Mouse (Mus musculus) thymus, postnatal 25 days (tissue): ENCODE measurements around the gene Fancg.
A peak's percentile ranks its signal among the peaks of the same experiment; 100 is the strongest.

ENCODE experiments used
- DNase-seq: peaks from one replicate; pipeline ENCODE4 v3.0.0; 2022

Gene Fancg

DNA sequence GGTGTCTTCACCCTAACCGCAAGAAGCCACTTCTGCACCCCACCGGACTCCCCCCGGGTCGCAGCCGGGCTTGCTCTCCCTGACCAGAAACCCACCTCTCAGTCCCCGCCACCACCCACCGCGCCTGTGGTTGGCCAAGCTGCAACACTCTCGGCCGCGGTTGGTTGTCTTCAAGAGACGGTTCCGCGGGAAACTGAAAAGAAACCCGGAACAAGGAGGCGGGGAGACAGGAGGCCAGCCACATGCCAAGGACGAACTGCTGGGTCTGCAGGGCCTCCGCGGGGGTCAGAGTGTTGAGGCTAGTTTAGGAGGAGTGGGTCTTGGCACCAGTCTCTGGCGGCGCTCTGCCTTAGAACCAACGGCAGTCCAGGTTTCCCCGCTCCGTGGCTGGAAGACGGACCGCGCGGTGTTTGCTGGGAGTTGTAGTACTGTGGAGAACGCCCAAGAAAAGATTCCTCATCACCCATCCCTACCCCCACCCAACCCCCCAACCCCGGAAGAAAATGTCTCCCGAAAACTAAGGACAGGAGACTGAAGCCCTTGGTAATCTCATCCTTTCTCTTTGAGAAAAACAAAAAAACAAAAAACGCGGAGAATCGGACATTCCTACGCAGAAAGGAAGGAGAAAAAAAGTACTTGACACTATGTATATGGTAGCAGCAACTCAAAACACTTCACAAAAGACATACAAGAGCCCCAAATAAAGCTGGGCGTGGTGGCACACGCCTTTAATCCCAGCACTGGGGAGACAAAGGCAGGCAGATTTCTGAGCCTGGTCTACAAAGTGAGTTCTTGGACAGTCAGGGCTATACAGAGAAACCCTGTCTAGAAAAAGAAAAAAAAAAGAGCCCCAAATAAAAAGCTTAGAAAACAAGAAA is at the start of gene Fancg:
TSS of gene Fancg (minus strand) at position 346 of the 878 bp plus-strand sequence.
- peak; percentile 87 for DNase-seq

DNA sequence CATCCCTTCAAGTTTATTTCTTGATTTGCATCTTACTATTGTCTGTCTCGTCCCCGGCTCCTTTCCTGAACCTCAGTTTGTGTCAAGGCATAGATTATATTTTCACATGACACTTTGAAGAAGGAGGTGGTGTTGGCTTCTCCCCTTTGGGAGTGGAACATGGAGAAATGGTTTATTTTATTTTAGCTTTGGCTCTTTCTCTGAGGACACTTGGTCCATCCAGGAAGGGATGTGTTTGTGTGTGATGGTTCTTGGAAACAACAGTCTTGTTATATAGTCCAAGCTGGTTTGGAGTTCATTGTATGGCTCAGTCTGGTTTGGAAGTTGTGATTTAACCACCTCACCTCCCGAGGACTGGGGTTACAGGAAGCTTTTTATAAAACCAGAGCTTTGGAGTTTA is 49.4 kb upstream of the Fancg start:
- DNase-seq, result no peak

DNA sequence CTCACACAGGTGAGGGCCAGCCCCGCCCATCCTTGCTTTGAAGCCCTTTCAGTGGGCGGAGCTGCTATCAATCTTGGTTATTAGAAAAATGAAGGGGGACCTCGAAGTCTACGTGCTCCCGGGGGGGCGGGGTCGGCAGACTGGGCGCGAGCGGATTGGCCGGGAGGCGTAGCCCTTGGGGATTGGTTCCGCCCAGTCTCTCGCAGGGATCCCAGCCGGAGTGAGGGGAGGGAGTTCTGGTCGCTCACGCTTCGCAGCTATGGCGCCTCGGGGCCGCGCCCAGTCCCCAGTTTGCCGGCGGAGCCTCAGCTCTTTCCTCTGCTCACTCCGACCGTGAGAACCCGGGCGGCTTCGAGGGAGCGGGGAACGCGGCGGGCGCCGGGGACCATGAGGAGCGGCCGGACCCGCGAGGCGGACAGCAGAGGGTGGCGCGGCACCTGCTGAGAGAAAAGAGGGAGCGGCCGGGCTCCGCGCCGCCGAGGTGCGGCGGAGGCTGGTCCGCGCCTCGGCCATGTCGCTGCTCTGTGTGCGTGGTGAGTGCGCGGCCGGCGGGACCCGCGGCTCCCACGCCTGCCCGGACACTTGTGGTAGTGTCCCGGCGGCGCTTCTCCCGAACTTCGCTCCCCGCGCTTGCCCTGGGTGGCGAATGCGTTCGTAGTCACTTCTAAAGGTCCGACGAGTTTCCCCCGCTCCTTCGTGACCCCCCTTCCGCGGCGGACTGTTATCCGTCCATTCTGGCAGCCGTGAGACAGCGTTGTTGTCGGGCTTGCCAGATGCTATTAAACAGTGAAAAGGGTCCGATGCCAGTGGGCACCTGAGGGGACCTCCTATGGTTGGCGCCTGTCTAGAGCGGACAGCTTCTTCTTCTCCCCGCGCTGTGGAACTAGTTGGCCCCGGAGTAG is 48.7 kb upstream of the Fancg start, which contains the start of gene Unc13b:
TSS of gene Unc13b (plus strand) at position 201 of the 902 bp plus-strand sequence.
- DNase-seq, result peak; percentile 43

DNA sequence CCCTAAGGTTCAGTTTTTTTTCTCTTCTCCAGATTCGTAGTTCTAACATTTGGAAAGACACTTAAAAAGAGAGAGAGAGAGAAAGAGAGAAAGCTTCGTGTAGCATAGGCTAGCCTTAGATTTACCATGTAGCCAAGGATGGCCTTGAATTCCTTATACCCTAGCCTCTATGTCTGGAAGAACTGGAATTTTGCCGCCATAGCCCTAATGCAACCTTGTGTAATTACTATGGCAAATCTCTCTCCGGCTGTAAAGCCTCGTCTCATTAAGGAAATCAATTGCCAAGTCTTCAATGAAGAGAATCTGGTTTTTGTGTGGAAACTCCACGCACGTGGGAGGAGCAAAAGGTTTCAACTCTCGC is 48.1 kb upstream of the Fancg start:
- no peak for DNase-seq

DNA sequence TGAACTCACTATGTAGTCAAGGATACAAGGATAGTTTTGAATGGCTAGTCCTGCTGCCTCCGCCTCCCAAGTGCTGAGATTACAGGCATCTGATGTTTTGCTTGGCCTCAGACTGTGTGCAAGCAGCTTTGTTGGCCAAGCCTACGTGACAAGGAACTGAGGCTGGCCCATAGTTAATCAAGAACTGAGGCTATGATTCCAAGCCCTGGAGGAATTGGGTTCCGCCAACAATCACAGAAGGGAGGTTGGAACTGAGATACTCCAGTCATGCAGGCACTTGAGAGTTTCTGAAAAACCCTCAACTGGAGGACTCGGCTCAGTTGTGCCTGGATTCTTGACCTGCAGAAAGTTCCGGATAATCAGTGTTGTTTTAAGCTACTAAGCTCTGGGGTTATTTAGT is 47.3 kb upstream of the Fancg start:
- DNase-seq, result no peak

DNA sequence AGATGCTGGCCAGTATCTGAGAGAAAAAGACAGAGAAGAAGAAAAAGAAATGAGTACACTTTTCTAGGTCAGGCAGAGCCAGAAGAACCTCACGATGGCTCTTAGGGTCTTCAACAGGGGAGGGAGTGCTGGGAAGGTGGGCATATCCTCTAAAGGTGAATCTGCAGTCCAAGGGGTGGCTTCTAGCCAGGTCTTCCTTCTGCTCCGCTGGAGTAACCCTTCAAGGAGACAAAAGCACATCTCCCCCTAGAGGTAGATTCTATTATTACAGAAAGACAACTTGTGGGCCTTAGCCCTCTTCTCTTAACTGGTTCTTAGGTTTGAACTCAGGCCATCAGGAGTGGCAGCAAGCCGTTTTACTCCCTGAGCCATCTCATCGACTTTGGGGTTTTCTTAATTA is 42.3 kb upstream of the Fancg start:
- DNase-seq, result no peak

DNA sequence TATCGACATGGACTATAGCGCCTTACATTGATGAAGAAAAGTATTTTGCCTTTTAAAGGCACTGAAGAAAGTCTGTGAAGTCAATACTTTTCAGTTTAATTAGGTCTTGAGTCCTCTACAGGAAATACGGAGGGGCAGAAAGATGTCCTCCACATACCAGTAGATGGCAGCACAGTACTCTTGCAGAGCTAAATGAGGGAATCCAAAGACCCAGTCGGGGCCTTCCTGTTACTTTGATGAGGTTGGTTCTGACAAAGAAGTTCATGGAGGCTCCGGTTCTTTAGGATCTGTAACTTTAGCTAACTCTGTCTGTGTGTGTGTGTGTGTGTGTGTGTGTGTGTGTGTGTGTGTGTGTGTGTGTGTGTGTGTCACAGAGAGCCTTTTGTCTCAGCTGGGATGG is 36.9 kb upstream of the Fancg start:
- peak; percentile 69 for DNase-seq

DNA sequence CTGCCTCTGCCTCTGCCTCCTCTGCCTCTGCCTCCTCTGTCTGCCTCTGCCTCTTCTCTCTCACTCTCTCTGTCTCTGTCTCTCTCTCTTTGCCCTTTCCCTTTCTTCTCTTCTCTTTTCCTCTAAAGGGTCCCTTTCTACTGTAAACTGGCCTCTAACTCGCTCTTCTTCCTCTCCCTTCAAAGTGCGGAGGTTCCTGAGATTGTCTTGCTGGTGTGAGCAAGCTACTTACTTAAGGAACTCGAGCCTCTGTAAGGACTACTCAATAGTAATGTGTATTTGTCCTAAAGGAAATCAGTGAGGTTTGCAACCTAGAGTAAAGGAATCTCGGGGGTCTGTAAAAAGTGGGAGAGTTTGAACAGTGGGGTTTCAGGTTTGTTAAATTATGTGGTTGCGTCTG is 36.3 kb upstream of the Fancg start:
- no peak for DNase-seq

DNA sequence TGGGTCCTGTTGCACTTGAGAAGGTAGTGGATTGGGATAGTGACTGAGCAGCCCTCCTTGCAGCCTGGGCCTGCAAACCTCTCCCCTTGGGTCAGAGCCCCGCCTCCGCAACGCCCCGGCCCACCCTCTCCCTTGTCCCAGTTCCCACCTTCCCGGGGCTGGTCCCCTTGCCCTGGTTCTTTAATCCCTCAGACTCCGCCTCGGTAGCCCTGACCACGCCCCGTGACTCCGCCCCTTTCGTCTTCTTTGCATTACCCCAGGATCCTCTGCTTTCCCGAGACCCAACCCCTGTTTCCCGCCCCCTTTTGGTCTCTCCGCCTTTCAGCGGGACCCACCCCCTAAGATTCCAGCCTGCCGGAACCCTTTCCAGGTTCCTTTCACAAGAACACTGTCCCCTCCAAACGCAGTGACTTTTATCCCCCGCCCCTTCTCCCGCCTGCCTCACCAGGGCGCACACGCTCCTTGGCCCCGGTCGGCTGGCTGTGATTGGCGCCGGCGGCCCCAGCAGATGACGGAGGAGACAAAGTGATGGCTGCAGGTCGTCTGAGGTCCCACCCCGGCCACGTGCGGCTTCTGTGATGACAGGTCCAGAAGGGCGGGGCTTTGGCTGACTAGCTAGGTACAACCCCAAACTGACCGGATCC is 35.5 kb upstream of the Fancg start, which contains the start of gene Fam214b:
TSS of gene Fam214b (minus strand) at position 562 of the 644 bp plus-strand sequence.
- peak; percentile 81 for DNase-seq

DNA sequence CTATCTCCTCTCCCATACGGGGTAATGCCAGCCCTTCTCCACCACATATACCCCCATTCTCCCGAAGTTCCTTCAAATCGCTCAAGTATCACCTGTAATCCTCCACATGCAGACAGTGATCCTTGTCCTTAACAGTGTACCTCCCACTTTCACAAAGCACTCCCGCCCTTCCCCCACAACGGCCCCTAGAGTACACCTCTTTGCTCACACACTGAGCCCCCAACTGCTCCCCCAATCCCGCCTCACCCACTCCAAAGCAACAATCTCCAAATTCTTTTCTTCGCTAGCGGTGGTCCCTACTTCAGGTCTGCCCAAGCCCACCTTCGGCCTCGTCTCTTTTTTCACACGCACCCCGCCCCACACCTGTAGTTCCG is 35.0 kb upstream of the Fancg start:
- no peak for DNase-seq

DNA sequence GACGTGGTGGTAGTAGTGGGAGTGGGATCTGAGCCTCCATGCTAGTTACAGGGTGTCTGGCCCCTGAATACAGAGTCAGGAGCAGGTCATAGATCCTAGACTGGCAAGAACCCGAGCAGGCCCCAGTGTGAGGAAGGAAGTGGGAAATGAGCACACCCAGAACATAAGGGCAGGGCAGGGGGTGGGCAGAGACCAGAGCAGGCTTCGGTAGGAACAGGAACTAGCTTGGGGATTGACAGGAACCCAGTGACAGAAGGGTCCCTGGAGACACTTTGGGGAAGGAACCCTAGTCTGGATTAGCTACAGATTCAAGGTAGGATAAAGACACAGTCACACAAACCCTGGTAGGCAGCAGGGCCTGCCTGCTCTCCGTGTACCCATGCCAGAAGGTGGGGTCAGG is 34.4 kb upstream of the Fancg start:
- no peak for DNase-seq

DNA sequence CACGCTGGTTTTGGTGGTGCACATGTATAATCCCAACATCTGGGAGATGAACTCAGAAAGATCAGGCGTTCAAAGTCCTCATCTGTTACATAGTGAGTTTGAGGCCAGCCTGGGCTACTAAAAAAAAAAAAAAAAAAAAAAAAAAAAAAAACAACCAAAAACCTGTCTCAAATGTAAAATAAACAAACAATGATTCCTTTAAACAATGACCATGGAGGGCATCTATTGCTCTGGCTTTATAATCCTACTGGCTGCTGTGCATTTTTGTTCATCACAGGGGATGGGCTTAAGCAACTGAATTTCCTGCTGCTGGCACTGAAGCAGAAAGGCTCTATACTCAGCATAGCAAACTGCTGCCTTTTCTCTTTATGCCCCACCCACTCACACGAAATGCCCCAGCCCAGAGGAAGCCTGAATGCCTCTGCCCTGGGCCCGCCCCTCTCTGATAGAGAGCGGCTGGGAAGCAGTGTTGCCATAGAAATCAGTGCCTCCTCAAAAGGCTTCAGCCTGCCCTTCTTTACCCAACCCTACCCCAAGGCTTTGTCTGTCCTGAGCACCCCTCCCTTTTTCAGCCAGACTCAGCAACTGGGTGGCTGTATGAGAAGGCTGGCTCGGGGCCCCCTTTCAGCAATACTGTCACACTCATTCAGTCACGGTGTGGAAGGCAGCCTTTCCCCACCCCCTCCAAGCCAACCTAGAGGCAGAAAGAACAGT is 33.5 kb upstream of the Fancg start:
- DNase-seq, result peak; percentile 65

DNA sequence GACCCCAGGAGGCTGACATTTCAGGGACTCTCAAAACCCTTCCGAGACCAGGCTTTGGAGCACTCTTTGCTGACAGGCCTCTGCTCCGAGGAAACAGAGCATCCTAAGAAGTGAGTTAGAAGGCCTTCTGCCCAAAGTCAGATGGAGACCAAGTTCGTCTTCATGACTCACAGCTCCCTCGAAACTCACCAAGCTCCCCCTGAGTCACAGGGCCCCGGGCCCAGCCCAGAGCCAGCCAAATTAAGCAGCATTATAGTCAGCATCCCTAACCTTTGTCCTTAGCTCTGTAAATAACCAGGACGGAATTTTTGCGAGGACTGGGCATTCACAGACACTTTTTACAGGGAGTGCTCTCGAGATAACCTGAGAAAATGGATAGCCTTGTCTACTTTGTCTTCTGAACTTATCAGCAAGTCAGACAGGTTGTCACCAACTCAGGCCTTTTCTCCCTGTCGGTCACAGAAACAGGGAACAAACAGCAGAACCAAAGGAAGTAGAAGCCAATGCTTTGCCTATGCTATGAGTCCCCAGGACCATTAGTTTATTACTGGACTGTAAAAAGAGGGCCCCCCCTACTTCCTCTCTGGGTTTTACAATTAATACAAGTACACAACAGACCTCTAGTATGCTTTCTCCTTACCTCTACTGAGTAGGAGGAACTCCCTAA is 30.7 kb upstream of the Fancg start:
- DNase-seq, result no peak

DNA sequence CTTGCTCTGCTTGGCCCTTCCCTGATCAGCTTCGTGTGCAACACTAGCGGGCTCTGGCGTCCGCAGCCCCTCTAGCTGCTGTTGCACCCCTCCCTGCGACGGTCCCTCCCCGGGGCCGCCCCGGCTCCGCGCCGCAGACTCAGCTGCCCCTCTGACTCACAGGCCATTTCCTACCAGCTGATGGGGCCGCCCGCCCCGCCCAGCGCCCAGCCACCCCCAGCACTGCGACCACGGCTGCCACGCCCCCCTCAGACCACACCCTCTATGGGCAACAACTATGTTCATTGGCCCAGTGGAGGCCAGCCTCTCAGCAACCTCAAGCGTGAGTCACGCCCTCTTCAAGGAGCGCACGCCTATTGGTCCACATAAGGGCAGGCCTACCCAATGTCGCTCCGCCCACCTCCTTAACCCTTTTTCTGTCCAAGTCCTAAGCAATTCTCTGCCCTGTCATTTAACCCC is 29.8 kb upstream of the Fancg start:
- peak; percentile 90 for DNase-seq

DNA sequence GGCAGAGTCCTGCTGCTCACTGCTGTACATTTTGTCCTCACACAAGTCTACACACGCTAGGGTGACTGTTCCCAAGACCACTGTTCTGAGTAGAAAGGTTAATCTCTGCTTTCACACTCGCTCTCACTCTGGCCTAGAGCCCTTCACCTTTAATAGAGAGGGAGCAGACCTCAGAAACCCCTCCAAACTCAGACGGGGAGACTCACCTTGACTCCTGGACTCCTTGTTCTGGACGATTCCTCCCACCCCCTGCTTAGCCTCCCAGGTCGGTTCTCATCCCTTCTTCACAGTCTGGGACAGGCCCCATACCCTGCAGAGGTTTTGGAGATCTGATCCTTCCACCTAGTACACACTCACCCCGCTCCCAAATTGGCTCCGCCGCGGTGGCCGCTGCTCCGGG is 29.3 kb upstream of the Fancg start:
- DNase-seq, result no peak

DNA sequence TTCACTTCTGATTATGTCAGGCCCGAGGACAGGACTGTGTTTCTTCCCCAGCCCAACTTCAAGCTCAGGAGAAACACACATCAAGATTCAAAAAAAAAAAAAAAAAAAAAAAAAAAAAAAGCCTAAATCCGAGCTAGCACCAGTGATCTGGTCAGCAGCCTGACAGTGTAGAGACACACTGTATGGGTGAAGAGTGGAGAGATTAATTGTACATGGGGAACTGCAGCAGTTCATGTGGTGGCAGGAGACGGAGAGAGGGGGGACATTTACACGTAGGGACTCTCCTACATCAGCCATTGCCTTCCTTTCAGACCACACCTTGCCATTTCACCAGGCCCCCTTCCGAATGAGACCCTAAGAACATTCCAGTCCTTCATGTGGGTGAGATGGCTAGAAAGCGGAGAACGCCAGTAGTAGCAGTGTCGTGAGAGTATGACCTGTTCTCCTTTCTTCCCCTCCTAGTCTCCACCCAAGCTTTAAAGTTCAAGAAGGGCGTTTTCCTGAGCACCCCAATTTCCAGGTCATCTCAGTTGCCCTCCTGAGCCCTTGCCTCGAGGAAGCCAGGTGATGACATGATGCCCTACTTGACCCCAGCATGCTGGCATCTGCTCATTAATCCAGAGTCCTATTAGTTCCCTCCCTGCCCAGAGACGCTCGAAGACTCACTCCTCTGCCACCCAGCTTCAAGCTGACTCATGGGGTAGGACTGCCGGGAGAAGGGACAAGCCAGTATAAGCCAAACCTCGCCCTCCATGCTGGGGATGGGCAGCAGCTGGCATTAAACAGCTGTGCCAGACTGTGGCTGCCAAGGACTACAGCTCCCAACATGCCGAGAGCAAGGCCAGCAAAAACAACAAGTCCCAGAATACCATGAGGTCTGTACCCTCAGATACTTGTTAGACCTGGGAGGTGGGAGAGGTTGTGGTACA is 28.5 kb upstream of the Fancg start:
- no peak for DNase-seq

DNA sequence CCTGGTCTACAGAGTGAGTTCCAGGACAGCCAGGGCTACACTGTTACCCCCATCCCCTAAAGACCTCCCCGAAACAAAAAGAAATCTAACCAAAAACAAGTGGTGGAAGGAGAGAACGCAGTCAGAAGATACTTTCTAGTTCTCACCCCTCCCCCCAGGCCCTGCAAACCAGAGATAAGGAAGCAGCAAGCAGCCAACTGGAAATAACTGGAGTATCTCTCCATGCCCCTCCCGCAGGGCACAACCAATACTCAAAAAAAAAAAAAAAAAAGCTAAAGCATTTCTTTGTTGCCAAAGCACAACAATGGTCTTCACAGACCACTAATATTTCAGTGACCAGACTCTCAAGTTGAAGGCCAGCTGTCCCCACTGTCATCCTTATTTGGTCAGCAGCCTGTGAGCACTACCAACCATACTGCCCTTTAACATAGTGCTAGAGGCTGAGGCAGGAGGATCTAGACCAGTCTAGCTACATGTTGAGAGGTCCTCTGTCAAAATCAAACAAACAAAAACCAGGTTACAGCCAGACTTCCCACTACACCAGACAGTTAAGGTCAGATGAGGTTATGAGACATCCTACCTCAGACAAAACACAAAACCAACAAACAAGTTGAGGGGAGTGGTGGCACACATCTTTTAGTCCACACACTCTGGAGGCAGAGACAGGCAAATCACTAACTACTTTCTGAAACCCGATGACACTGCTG is 27.7 kb upstream of the Fancg start:
- no peak for DNase-seq

DNA sequence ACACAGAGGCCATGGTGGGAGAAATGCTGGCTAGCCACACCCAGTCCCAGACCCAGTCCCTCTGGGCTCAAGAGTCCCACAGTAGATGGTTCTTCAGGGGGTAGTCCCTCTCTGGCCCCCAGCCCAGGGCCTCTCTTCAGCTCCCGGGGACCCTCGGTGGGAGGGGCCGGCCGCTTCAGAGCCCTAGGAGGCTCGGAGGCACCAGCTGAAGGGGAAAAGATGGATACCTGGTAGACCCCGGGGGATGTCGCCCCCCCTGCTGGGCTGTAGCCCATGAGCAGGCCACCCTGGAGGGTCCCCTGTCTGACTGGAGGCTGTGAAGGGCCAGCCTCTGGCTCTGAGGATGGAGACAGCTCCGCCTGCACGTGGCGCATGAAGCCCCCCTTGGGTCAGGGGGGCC is 26.1 kb upstream of the Fancg start:
- DNase-seq, result no peak

DNA sequence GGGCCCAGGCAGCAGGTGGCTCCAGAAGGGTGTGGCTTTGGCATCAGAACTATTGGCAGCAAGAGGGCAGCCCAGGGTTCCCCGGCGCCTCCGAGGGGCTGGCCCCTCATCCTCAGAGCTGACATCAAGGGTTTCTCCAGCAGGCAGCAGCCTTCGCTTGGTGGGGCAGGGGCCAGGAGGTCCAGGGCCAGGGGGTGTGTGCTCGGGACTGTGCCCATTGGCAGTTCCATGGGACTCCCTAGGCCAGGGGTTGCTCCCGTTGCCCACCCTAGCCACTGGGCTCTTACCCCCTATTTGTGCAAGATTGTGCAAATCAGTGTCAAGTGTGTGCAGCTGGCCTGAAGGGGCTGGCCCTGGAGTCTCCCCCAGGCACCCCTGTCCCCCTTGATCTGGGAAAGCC is 25.5 kb upstream of the Fancg start:
- no peak for DNase-seq

DNA sequence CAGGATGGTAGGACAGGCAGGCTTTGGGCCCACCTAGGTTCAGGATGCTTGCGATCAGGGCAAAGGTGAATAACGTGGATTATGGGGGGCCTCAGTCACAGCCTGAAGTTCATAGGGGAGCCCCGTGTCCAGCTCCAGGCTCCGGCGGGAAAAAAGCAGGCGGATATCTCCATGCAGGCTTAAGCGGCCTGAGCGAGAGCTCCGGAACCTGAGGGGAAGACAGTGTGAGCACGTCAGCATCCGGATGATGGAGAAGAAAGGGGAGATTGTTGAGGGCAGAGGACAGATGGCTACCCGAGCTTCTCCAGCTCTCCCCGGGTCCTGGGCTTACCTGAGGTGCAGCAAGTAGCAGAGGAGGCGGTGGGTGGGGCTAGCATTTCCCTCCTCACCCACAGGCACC is 23.2 kb upstream of the Fancg start:
- DNase-seq, result no peak
